Mouse (Mus musculus) brain, embryonic 14.5 days (tissue): ENCODE results near the gene Dgkh.

Source experiments
- CTCF ChIP-seq: fragments of 200-500 bp; IDR thresholded peaks from 2 replicates; pipeline ENCODE4 v1.5.1; 2012; ENCODE audit warnings: inconsistent platforms, mild to moderate bottlenecking, moderate library complexity, borderline replicate concordance; ENCODE audit not compliant: insufficient read depth, insufficient read length; ENCODE audit errors: extremely low read depth
- POLR2A ChIP-seq: fragments of 200-500 bp; IDR thresholded peaks from 2 replicates; pipeline ENCODE4 v1.6.1; 2012; ENCODE audit warnings: mild to moderate bottlenecking, inconsistent platforms, borderline replicate concordance; ENCODE audit not compliant: poor library complexity, insufficient read depth, insufficient read length, severe bottlenecking; ENCODE audit errors: extremely low read depth

DNA sequence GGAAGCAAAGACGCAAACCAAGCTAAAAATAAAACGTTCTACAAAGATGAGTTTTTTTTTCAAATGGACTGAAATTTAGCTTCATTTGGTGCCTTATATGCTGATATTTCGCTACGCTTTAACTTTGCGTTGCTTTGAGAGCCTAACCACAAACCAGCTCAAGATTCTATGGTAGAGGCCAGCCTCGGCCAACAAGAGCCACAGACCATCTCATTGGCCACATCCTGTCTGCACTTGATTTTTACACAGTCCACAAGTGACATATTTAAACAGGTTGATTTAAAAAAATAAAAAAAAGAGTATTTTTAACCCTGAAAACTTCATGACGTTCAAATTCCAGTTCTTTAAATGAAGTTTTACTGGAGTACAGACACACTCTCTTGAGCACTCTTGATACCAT is 16.5 kb downstream of the Dgkh start:
- TF ChIP-seq CTCF (no peak), POLR2A (no peak)
